Mouse (Mus musculus) heart, adult 2 months (tissue): ENCODE measurements around the gene Stxbp5l.

Experiments used
- CTCF ChIP-seq: fragments of 200-600 bp; IDR thresholded peaks from 2 replicates; pipeline ENCODE4 v1.8.1; 2022; ENCODE audit warnings: antibody characterized with exemption, mild to moderate bottlenecking, moderate library complexity
- POLR2A ChIP-seq: fragments of 200-500 bp; IDR thresholded peaks from 2 replicates; pipeline ENCODE4 v1.6.1; 2011; ENCODE audit warnings: mild to moderate bottlenecking, low read depth, low read length, control low read depth; ENCODE audit not compliant: insufficient read depth

- no peak for TF ChIP-seq POLR2A
- no peak for TF ChIP-seq CTCF
Measured at GRCm38 (mm10) chr16:37433418-37434204, 48.8 kb upstream of the Stxbp5l start.
